Mouse (Mus musculus): ENCODE results near the gene Sema3b. TPM values are rescaled to one million over a fixed set of nuclear protein-coding genes. Genes with fewer than 3 reads are reported as not detected.

The Sema3b gene
- polyA plus RNA-seq, 1 experiment from 2014 or later: 8.0 TPM

Other genes starting within 250 kb of the Sema3b start
- gene Cacna2d2, start 209.6 kb downstream of the Sema3b start, polyA plus RNA-seq (2015; fragmentation: Nextera tagmentation; extraction: Ambion mirVana): 0.56 and 0.68 TPM in 2 replicates
- 46.9 and 47.8 TPM in 2 replicates for gene Tmem115, start 75.3 kb downstream of the Sema3b start, polyA plus RNA-seq (2015; fragmentation: Nextera tagmentation; extraction: Ambion mirVana)
- gene Cyb561d2, start 67.0 kb downstream of the Sema3b start, polyA plus RNA-seq (2015; fragmentation: Nextera tagmentation; extraction: Ambion mirVana): 21.1 and 21.2 TPM in 2 replicates
- gene Nprl2, start 67.0 kb downstream of the Sema3b start, polyA plus RNA-seq (2015; fragmentation: Nextera tagmentation; extraction: Ambion mirVana): 41.8 and 44.2 TPM in 2 replicates
- 1.7 and 2.1 TPM in 2 replicates for gene Zmynd10, start 61.9 kb downstream of the Sema3b start, polyA plus RNA-seq (2015; fragmentation: Nextera tagmentation; extraction: Ambion mirVana)
- gene Rassf1, start 57.7 kb downstream of the Sema3b start, polyA plus RNA-seq (2015; fragmentation: Nextera tagmentation; extraction: Ambion mirVana): 77.1 and 83.2 TPM in 2 replicates
- 43.7 and 46.5 TPM in 2 replicates for gene Tusc2, start 46.0 kb downstream of the Sema3b start, polyA plus RNA-seq (2015; fragmentation: Nextera tagmentation; extraction: Ambion mirVana)
- gene Hyal2, start 41.3 kb downstream of the Sema3b start, polyA plus RNA-seq (2015; fragmentation: Nextera tagmentation; extraction: Ambion mirVana): 127 and 130 TPM in 2 replicates
- gene Hyal1, start 32.3 kb downstream of the Sema3b start, polyA plus RNA-seq (2015; fragmentation: Nextera tagmentation; extraction: Ambion mirVana): 13.4 and 15.5 TPM in 2 replicates
- gene Naa80, start 30.3 kb downstream of the Sema3b start, polyA plus RNA-seq (2015; fragmentation: Nextera tagmentation; extraction: Ambion mirVana): 18.4 and 19.6 TPM in 2 replicates
- gene Hyal3, start 28.4 kb downstream of the Sema3b start, polyA plus RNA-seq (2015; fragmentation: Nextera tagmentation; extraction: Ambion mirVana): 1.5 and 1.7 TPM in 2 replicates
- 44.3 and 49.5 TPM in 2 replicates for gene Ifrd2, start 21.6 kb downstream of the Sema3b start, polyA plus RNA-seq (2015; fragmentation: Nextera tagmentation; extraction: Ambion mirVana)
- 383 and 392 TPM in 2 replicates for gene Gnai2, start 26.1 kb upstream of the Sema3b start, polyA plus RNA-seq (2015; fragmentation: Nextera tagmentation; extraction: Ambion mirVana)
- gene Slc38a3, start 60.3 kb upstream of the Sema3b start, polyA plus RNA-seq (2015; fragmentation: Nextera tagmentation; extraction: Ambion mirVana): 4.3 and 5.3 TPM in 2 replicates
- 0.74 and 1.0 TPM in 2 replicates for gene Gnat1, start 70.5 kb upstream of the Sema3b start, polyA plus RNA-seq (2015; fragmentation: Nextera tagmentation; extraction: Ambion mirVana)
- gene Sema3f, start 101.2 kb upstream of the Sema3b start, polyA plus RNA-seq (2015; fragmentation: Nextera tagmentation; extraction: Ambion mirVana): 31.8 and 32.1 TPM in 2 replicates
- 257 and 270 TPM in 2 replicates for gene Rbm5, start 161.8 kb upstream of the Sema3b start, polyA plus RNA-seq (2015; fragmentation: Nextera tagmentation; extraction: Ambion mirVana)

Measured in limb, embryonic 13.5 days (tissue).